Mouse (Mus musculus) lung, postnatal 0 days (tissue): Measurements from ENCODE around the gene Sec23ip.
A peak's percentile ranks its signal among the peaks of the same experiment; 100 is the strongest.

ENCODE experiments used
- CTCF ChIP-seq: IDR thresholded peaks from 2 replicates; pipeline ENCODE4 v1.5.1; 2016; ENCODE audit warnings: antibody characterized with exemption, mild to moderate bottlenecking
- EP300 ChIP-seq: IDR thresholded peaks from 2 replicates; pipeline ENCODE4 v1.6.1; 2016; ENCODE audit warnings: antibody characterized with exemption, mild to moderate bottlenecking, control low read depth

DNA sequence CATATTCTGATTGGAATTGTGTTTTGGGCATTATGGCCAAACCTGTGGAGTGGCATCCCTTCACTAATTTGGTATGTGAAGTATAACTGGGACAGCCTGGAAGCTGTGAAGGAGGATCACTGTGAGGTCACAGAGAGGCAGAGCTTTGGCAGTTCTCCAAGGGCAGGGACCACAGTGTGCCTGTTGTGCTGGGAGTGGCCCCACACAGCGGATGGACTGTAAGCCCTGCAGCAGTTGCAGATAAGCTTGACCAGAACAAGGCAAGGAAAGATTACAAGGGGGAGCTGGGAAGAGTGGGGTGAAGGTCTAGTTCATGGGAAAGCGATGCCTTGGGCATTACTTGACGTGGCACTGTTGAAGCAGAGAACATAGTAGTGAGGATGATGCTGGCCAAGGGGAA, 4.0 kb downstream of the Sec23ip start:
- TF ChIP-seq CTCF: no peak
- TF ChIP-seq EP300: peak; percentile 90
